ENCODE assay signal across 19 mouse cellular contexts in genomic region chr6:127146322-127146947, GRCm38 (mm10). TPM values are rescaled to one million over a fixed set of nuclear protein-coding genes. Genes with fewer than 3 reads are reported as not detected.
A peak's percentile ranks its signal among the peaks of the same experiment; 100 is the strongest.
DNase-seq lines count a peak whose midpoint lies in the region; ATAC-seq and TF ChIP-seq lines count a peak whose summit lies in the region.
"Had no signal": no experiment of that assay in that cellular context is flagged by ENCODE, and none has a peak within 500 bp of the region (broad histone marks: within the 10 kb centered on the region; RNA-seq: fewer than 3 reads in every experiment).

No protein-coding gene starts in this region.

- H3K9ac ChIP-seq in forebrain, embryonic 11.5 days (ENCODE audit: low read length), result no peak overlapping the region
- H3K9ac ChIP-seq in heart, embryonic 12.5 days, result 0 out of 2 replicates have a peak overlapping the region, but pooled peaks have one; percentile 37
- no peak overlapping the region for H3K9ac ChIP-seq in heart, adult 2 months (ENCODE audit: low read depth, low read length)
- no peak overlapping the region for H3K9ac ChIP-seq in stomach, embryonic 15.5 days
- no peak overlapping the region for H3K9ac ChIP-seq in stomach, postnatal 0 days (ENCODE audit: low read length)
- H3K9ac ChIP-seq: embryonic facial prominence, embryonic 15.5 days; hindbrain, embryonic 15.5 days; liver, embryonic 14.5 days; midbrain, embryonic 12.5 days; neural tube, embryonic 13.5 days had no signal

- peaks cover 9% of the 10 kb centered on the region for H3K36me3 ChIP-seq in forebrain, embryonic 11.5 days (ENCODE audit: control insufficient read depth, insufficient read depth, low read length)
- peaks cover 70% of the 10 kb centered on the region for H3K36me3 ChIP-seq in forebrain, embryonic 10.5 days (replicated peaks)
- peaks cover 49% of the 10 kb centered on the region for H3K36me3 ChIP-seq in heart, embryonic 12.5 days
- H3K36me3 ChIP-seq in heart, adult 2 months (ENCODE audit: control insufficient read depth, insufficient read depth, low read length), result no peaks in the 10 kb centered on the region
- H3K36me3 ChIP-seq in stomach, embryonic 15.5 days, result peaks cover 6% of the 10 kb centered on the region; the same call in 1 of the 2 replicates
- H3K36me3 ChIP-seq in stomach, postnatal 0 days (ENCODE audit: control insufficient read depth, insufficient read depth, low read length), result peaks cover 10% of the 10 kb centered on the region
- peaks cover 35% of the 10 kb centered on the region for H3K36me3 ChIP-seq in small intestine, adult 2 months (ENCODE audit: control insufficient read depth, insufficient read depth, low read length)
- H3K36me3 ChIP-seq: hindbrain, embryonic 15.5 days; neural tube, embryonic 13.5 days had no signal

- peaks cover 14% of the 10 kb centered on the region; the same call in 1 of the 2 replicates for H3K4me1 ChIP-seq in forebrain, embryonic 11.5 days (replicated peaks; ENCODE audit: control insufficient read depth, insufficient read depth, low read length)
- H3K4me1 ChIP-seq in forebrain, embryonic 10.5 days, result peaks cover 81% of the 10 kb centered on the region
- H3K4me1 ChIP-seq in heart, embryonic 12.5 days (replicated peaks), result peaks cover 56% of the 10 kb centered on the region
- H3K4me1 ChIP-seq in heart, adult 2 months (ENCODE audit: control insufficient read depth, insufficient read depth, low read length), result no peaks in the 10 kb centered on the region; the same call in 1 of the 2 replicates
- H3K4me1 ChIP-seq in stomach, embryonic 15.5 days, result peaks cover 37% of the 10 kb centered on the region
- H3K4me1 ChIP-seq in stomach, postnatal 0 days (replicated peaks; ENCODE audit: control insufficient read depth, insufficient read depth), result peaks cover 8% of the 10 kb centered on the region; the same call in 1 of the 2 replicates
- peaks cover 26% of the 10 kb centered on the region for H3K4me1 ChIP-seq in small intestine, adult 2 months (ENCODE audit: control insufficient read depth, insufficient read depth, insufficient read length, low read length)

- H3K4me3 ChIP-seq in forebrain, embryonic 11.5 days (ENCODE audit: low read depth, low read length), result no peak overlapping the region
- no peak overlapping the region for H3K4me3 ChIP-seq in forebrain, embryonic 10.5 days
- H3K4me3 ChIP-seq in heart, embryonic 12.5 days, result no peak overlapping the region
- H3K4me3 ChIP-seq in heart, adult 2 months, result no peak overlapping the region
- H3K4me3 ChIP-seq in stomach, embryonic 15.5 days (replicated peaks), result no peak overlapping the region
- H3K4me3 ChIP-seq in stomach, postnatal 0 days (ENCODE audit: low read depth, low read length), result no peak overlapping the region
- 0 out of 2 replicates have a peak overlapping the region, but pooled peaks have one; percentile 7 for H3K4me3 ChIP-seq in small intestine, adult 2 months (ENCODE audit: low read depth, low read length)
- H3K4me3 ChIP-seq: embryonic facial prominence, embryonic 15.5 days; hindbrain, embryonic 15.5 days; midbrain, embryonic 12.5 days; neural tube, embryonic 13.5 days had no signal

- H3K9me3 ChIP-seq in forebrain, embryonic 11.5 days (ENCODE audit: control insufficient read depth, low read length), result no peaks in the 10 kb centered on the region
- H3K9me3 ChIP-seq in forebrain, embryonic 10.5 days, result no peaks in the 10 kb centered on the region
- H3K9me3 ChIP-seq in heart, embryonic 12.5 days (replicated peaks), result no peaks in the 10 kb centered on the region
- H3K9me3 ChIP-seq in stomach, embryonic 15.5 days, result no peaks in the 10 kb centered on the region
- no peaks in the 10 kb centered on the region for H3K9me3 ChIP-seq in stomach, postnatal 0 days (ENCODE audit: control insufficient read depth, low read length)
- H3K9me3 ChIP-seq: embryonic facial prominence, embryonic 15.5 days; hindbrain, embryonic 15.5 days; midbrain, embryonic 12.5 days; neural tube, embryonic 13.5 days had no signal

- intact Hi-C loops in heart, adult 2 months (cut with DNase I), result no loop called here

- no peaks in the 10 kb centered on the region for H3K27me3 ChIP-seq in forebrain, embryonic 11.5 days (ENCODE audit: control insufficient read depth, insufficient read depth, low read length)
- no peaks in the 10 kb centered on the region; the same call in 1 of the 2 replicates for H3K27me3 ChIP-seq in forebrain, embryonic 10.5 days (ENCODE audit: poor library complexity, severe bottlenecking)
- H3K27me3 ChIP-seq in heart, embryonic 12.5 days (replicated peaks), result no peaks in the 10 kb centered on the region
- H3K27me3 ChIP-seq in heart, adult 2 months (ENCODE audit: control insufficient read depth, insufficient read depth, low read length), result no peaks in the 10 kb centered on the region
- H3K27me3 ChIP-seq in stomach, embryonic 15.5 days (replicated peaks), result no peaks in the 10 kb centered on the region
- H3K27me3 ChIP-seq in stomach, postnatal 0 days (ENCODE audit: control insufficient read depth, insufficient read depth, low read length), result no peaks in the 10 kb centered on the region
- H3K27me3 ChIP-seq in small intestine, adult 2 months (ENCODE audit: control insufficient read depth, insufficient read depth, low read length), result 0 out of 2 replicates have a peak, but pooled peaks cover 3% of the 10 kb centered on the region
- H3K27me3 ChIP-seq: embryonic facial prominence, embryonic 15.5 days had no signal

- no peak overlapping the region for H3K27ac ChIP-seq in forebrain, embryonic 11.5 days (ENCODE audit: low read depth, low read length)
- H3K27ac ChIP-seq in forebrain, embryonic 10.5 days, result no peak overlapping the region
- no peak overlapping the region for H3K27ac ChIP-seq in heart, embryonic 12.5 days (ENCODE audit: poor library complexity, severe bottlenecking)
- H3K27ac ChIP-seq in heart, adult 2 months, result no peak overlapping the region
- 0 out of 2 replicates have a peak overlapping the region, but pooled peaks have one; percentile 22 for H3K27ac ChIP-seq in stomach, embryonic 15.5 days
- H3K27ac ChIP-seq in stomach, postnatal 0 days (replicated peaks), result no peak overlapping the region
- H3K27ac ChIP-seq in small intestine, adult 2 months (ENCODE audit: insufficient read depth, low read depth, low read length), result no peak overlapping the region
- H3K27ac ChIP-seq: hindbrain, embryonic 15.5 days; kidney, postnatal 0 days; liver, embryonic 14.5 days; midbrain, embryonic 12.5 days; neural tube, embryonic 13.5 days had no signal

- no peak overlapping the region for H3K4me2 ChIP-seq in forebrain, embryonic 11.5 days (ENCODE audit: low read depth, low read length, severe bottlenecking)
- H3K4me2 ChIP-seq in heart, embryonic 12.5 days, result no peak overlapping the region
- H3K4me2 ChIP-seq in stomach, embryonic 15.5 days, result no peak overlapping the region
- no peak overlapping the region for H3K4me2 ChIP-seq in stomach, postnatal 0 days (replicated peaks; ENCODE audit: low read depth)
- H3K4me2 ChIP-seq: embryonic facial prominence, embryonic 15.5 days; hindbrain, embryonic 15.5 days; midbrain, embryonic 12.5 days; neural tube, embryonic 13.5 days had no signal

- no peak for ATAC-seq in forebrain, embryonic 11.5 days (replicated peaks; ENCODE audit: low FRiP score)
- no peak for ATAC-seq in heart, embryonic 12.5 days (ENCODE audit: insufficient number of reproducible peaks, low FRiP score)
- ATAC-seq in stomach, embryonic 15.5 days (ENCODE audit: insufficient read depth, low FRiP score, low read depth), result no peak
- no peak for ATAC-seq in stomach, postnatal 0 days (ENCODE audit: low FRiP score, low TSS enrichment)

- no peak for TF ChIP-seq CTCF in heart, adult 2 months (IDR thresholded peaks at IDR 0.05)
- no peak for TF ChIP-seq CTCF in stomach, postnatal 0 days (IDR thresholded peaks at IDR 0.05; ENCODE audit: low read depth)
- TF ChIP-seq CTCF in small intestine, adult 2 months (IDR thresholded peaks at IDR 0.05; ENCODE audit: extremely low read depth, insufficient read length, insufficient replicate concordance, low read depth, low read length), result no peak

- DNase-seq in forebrain, embryonic 11.5 days (ENCODE audit: low spot score), result peak; percentile 19
- DNase-seq in forebrain, embryonic 10.5 days (ENCODE audit: extremely low spot score, low spot score), result no peak
- no peak for DNase-seq in heart, adult 2 months
- no peak for DNase-seq in stomach, postnatal 0 days (ENCODE audit: low spot score)
- no peak for DNase-seq in cerebellum, adult 11-12 months
- DNase-seq: adrenal gland, adult 2 months; cerebellum, adult 8-10 months; heart, adult 11 months; kidney, adult 18-20 months; spleen, adult 18-20 months had no signal

- H3K79me2 ChIP-seq in heart, adult 2 months (replicated peaks; ENCODE audit: control insufficient read depth, insufficient read depth, low read length), result no peaks in the 10 kb centered on the region

- no peak for TF ChIP-seq POLR2A in heart, adult 2 months (IDR thresholded peaks at IDR 0.05; ENCODE audit: insufficient read depth, low read depth, low read length)
- TF ChIP-seq POLR2A in small intestine, adult 2 months (IDR thresholded peaks at IDR 0.05; ENCODE audit: low read depth, low read length), result no peak

- 93% methylated on average over 3 of the region's 3 CpGs for WGBS in forebrain, embryonic 11.5 days
- 87% methylated on average over 3 of the region's 3 CpGs for WGBS in forebrain, embryonic 10.5 days
- WGBS in heart, embryonic 12.5 days, result 87% methylated on average over 3 of the region's 3 CpGs
- 79% methylated on average over 3 of the region's 3 CpGs for WGBS in heart, adult 2 months
- WGBS in stomach, embryonic 15.5 days, result 78% methylated on average over 3 of the region's 3 CpGs
- 65% methylated on average over 3 of the region's 3 CpGs for WGBS in stomach, postnatal 0 days
- WGBS in small intestine, adult 2 months, result 74% methylated on average over 3 of the region's 3 CpGs

- no peak for TF ChIP-seq EP300 in heart, adult 2 months (IDR thresholded peaks at IDR 0.05; ENCODE audit: insufficient read depth, low read depth, low read length)
- TF ChIP-seq EP300 in stomach, postnatal 0 days (optimal IDR thresholded peaks at IDR 0.05), result no peak

RNA-seq across cellular contexts. Expression of gene Ccnd2, which starts 5.6 kb away (rescaled TPM):
- polyA plus RNA-seq in forebrain, embryonic 11.5 days (2014; fragmentation: Nextera tagmentation; extraction: Ambion mirVana), result 1,258 and 1,292 TPM in 2 replicates
- 997 and 1,058 TPM in 2 replicates for polyA plus RNA-seq in forebrain, embryonic 10.5 days (2016; fragmentation: Nextera tagmentation; extraction: Ambion mirVana)
- polyA plus RNA-seq in heart, embryonic 12.5 days (2016; fragmentation: Nextera tagmentation; extraction: Ambion mirVana), result 650 and 669 TPM in 2 replicates
- 100 to 1,000 TPM; 132 to 139 TPM for total RNA-seq in heart, adult 2 months (2021)
- 46.2 and 53.4 TPM in 2 replicates for polyA plus RNA-seq in heart, adult 2 months (2012; rRNA removed)
- 922 and 986 TPM in 2 replicates for polyA plus RNA-seq in stomach, embryonic 15.5 days (2015; fragmentation: Nextera tagmentation; extraction: Ambion mirVana)
- 433 and 478 TPM in 2 replicates for polyA plus RNA-seq in stomach, postnatal 0 days (2015; fragmentation: Nextera tagmentation; extraction: Ambion mirVana)
- 17.5 and 42.9 TPM in 2 replicates for polyA plus RNA-seq in small intestine, adult 2 months (2012; rRNA removed)

RNA-seq across cellular contexts. Expression of gene Tigar, which starts 37.1 kb away (rescaled TPM):
- 5.3 and 6.8 TPM in 2 replicates for polyA plus RNA-seq in forebrain, embryonic 11.5 days (2014; fragmentation: Nextera tagmentation; extraction: Ambion mirVana)
- polyA plus RNA-seq in forebrain, embryonic 10.5 days (2016; fragmentation: Nextera tagmentation; extraction: Ambion mirVana), result 7.1 and 7.3 TPM in 2 replicates
- 9.1 and 9.2 TPM in 2 replicates for polyA plus RNA-seq in heart, embryonic 12.5 days (2016; fragmentation: Nextera tagmentation; extraction: Ambion mirVana)
- total RNA-seq in heart, adult 2 months (2021), result 10 to 100 TPM; 50.0 to 59.7 TPM
- polyA plus RNA-seq in heart, adult 2 months (2012; rRNA removed), result 18.0 and 29.0 TPM in 2 replicates
- polyA plus RNA-seq in stomach, embryonic 15.5 days (2015; fragmentation: Nextera tagmentation; extraction: Ambion mirVana), result 2.9 and 4.4 TPM in 2 replicates
- polyA plus RNA-seq in stomach, postnatal 0 days (2015; fragmentation: Nextera tagmentation; extraction: Ambion mirVana), result 4.1 and 5.2 TPM in 2 replicates
- polyA plus RNA-seq in small intestine, adult 2 months (2012; rRNA removed), result 1.3 and 1.7 TPM in 2 replicates
